Mouse (Mus musculus) forebrain, embryonic 14.5 days (tissue): ENCODE measurements around the gene Ppip5k2. TPM values are rescaled to one million over a fixed set of nuclear protein-coding genes. Genes with fewer than 3 reads are reported as not detected.

Source experiments
- ATAC-seq: fragments of 200-750 bp; cut with Nextera tagmentation; 2 replicates; pipeline ENCODE4 v1.8.0; 2017; ENCODE audit warnings: mild to moderate bottlenecking, moderate library complexity
- DNase-seq: peaks from one replicate; pipeline ENCODE4 v3.0.0-alpha.2; 2015; ENCODE audit warnings: low spot score
- H3K27ac ChIP-seq: fragments of 300-500 bp; sonication (generic); 2 replicates; pipeline ENCODE4 v1.5.1; 2014; ENCODE audit warnings: low read depth, mild to moderate bottlenecking, control low read depth, low read length, moderate library complexity
- H3K27me3 ChIP-seq: fragments of 300-500 bp; sonication (generic); replicated peaks from 2 replicates; pipeline ENCODE4 v1.6.1; 2014; ENCODE audit warnings: low read length, control low read depth, mixed read lengths; ENCODE audit not compliant: control insufficient read depth, insufficient read depth
- H3K36me3 ChIP-seq: fragments of 300-500 bp; sonication (generic); 2 replicates; pipeline ENCODE4 v1.6.1; 2014; ENCODE audit warnings: low read length, control low read depth; ENCODE audit not compliant: control insufficient read depth, insufficient read depth
- H3K4me1 ChIP-seq: fragments of 300-500 bp; sonication (generic); 2 replicates; pipeline ENCODE4 v1.6.1; 2014; ENCODE audit warnings: antibody characterized with exemption, low read length, control low read depth; ENCODE audit not compliant: control insufficient read depth, insufficient read depth
- H3K4me2 ChIP-seq: fragments of 300-500 bp; sonication (generic); 2 replicates; pipeline ENCODE4 v1.6.1; 2014; ENCODE audit warnings: mild to moderate bottlenecking, control low read depth, low read length
- H3K4me3 ChIP-seq: fragments of 300-500 bp; sonication (generic); 2 replicates; pipeline ENCODE4 v1.5.1; 2014; ENCODE audit warnings: low read depth, low read length, control low read depth
- H3K9ac ChIP-seq: fragments of 300-500 bp; sonication (generic); 2 replicates; pipeline ENCODE4 v1.6.1; 2014; ENCODE audit warnings: mild to moderate bottlenecking, low read length, control low read depth, moderate library complexity
- H3K9me3 ChIP-seq: fragments of 300-500 bp; sonication (generic); replicated peaks from 2 replicates; pipeline ENCODE4 v1.6.1; 2016; ENCODE audit warnings: low read length, control low read depth, mixed read lengths; ENCODE audit not compliant: control insufficient read depth
- WGBS: fragments of 180-500 bp; shearing (Covaris S2); extraction: QIAGEN DNeasy Blood & Tissue Kit; methylation state at CpG from one replicate; pipeline ENCODE4 v1.1.7; 2014; 5-methylcytosine and 5-hydroxymethylcytosine counted together
- polyA plus RNA-seq: library from polyadenylated mRNA; unstranded; fragments of >200 nt; fragmentation: Nextera tagmentation; extraction: Ambion mirVana; gene quantifications from 2 replicates; pipeline ENCODE4 v1.2.1, GENCODE M21; 2014

Gene Ppip5k2
- polyA plus RNA-seq, 1 experiment from 2014 or later, result 37.9 TPM

DNA sequence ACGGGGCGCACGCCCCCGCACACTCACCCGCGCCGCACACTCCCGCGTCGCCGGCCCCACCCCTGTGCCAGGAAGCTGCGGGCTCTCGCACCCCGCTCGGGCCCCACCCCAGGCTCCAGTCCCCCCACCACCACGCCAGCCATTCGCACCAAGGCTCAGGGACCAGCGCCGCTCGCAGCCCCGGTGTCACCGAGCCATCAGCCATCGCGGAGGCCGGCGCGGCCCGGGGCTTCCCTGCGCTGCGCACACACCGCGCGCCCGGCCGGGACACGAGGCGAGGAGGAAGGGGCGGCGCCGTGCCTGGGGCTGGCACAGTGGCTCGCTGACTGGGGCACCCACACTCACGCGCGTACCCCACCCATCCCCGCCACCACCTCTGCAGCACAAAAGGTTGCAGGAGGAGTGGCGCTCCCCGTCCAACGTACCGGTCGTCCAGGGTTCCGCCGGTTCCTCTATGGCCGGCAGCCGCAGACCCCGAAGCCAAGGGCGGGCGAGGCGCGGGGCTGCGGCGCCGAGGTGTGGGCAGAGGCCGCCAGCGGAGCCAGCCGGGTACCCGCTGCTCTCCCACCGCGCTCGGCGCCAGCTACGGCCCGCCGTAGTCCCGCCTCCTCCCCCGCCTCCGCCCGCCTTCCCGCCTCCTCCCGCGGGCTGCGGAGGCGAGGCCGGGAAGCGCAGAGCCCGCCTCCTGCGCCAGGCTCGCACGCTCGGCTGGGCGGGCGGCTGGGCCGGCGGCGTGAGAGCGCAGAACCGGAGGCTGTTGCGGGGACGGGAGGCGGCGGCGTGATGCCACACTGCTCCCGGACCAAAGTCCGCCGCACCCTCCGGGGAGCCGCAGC is 108.6 kb downstream of the Ppip5k2 start, which contains the start of gene D1Ertd622e:
Gene D1Ertd622e, minus strand, starts transcription at position 669 of the 836 bp plus-strand sequence.
- H3K4me3 ChIP-seq, result peak within 1 kb of the TSS; percentile 93
- H3K4me2 ChIP-seq, result peak within 1 kb of the TSS; percentile 65
- peak; percentile 94 for ATAC-seq
- H3K9ac ChIP-seq, result peak within 1 kb of the TSS; percentile 92
- H3K9me3 ChIP-seq, result no peaks in the 10 kb centered on the region
- peak within 1 kb of the TSS; percentile 98 for H3K27ac ChIP-seq
- no peaks in the 10 kb centered on the region for H3K36me3 ChIP-seq
- no peaks in the 10 kb centered on the region for H3K27me3 ChIP-seq
- peak; percentile 91 for DNase-seq
- under 1% methylated on average over 67 of the region's 106 CpGs for WGBS
- H3K4me1 ChIP-seq, result peaks cover 23% of the 10 kb centered on the region

DNA sequence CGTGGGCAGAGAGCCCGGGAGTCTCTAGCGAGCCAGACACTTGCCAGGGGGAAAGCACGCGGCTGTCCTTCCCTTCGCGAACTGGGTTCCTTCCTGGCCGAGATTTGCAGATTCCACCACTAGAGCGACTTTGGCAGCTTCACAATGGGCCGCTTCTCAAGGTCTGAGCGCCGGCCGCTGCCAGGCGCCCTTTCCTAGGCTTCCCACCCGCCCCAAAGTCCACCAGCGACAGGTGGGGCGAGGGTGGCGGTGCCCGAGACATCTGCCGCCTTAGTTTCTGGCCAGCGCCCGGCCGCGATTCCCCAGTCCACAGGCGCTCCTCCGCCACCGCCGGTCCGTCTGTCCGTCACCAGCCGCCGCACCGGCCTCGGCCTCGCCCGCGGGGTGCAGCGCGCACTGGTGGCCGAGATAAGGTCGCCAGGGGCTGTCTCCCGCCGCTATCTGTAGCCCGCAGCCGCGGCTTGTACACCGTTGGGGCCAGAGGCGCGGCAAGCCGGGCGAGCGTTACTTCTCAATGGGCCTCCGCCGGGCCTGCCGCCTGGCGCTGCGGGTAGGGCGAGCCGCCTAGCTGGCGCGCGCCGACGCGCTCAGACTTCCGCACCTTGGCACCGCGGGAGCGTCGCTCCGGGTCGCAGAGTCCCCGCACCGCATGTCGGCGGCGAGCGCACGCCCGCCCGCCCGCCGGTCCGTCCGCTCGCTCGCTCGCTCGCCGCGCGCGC is 109.4 kb downstream of the Ppip5k2 start:
- Histone ChIP-seq H3K9ac (peak overlapping the region; percentile 92), H3K36me3 (no peaks in the 10 kb centered on the region), H3K27ac (peak overlapping the region; percentile 98), H3K4me1 (peaks cover 25% of the 10 kb centered on the region), H3K9me3 (no peaks in the 10 kb centered on the region), H3K4me2 (peak overlapping the region; percentile 65), H3K4me3 (peak overlapping the region; percentile 93), H3K27me3 (no peaks in the 10 kb centered on the region)
- under 1% methylated on average over 93 of the region's 93 CpGs for WGBS
- ATAC-seq (peak; percentile 66), DNase-seq (peak; percentile 77)

DNA sequence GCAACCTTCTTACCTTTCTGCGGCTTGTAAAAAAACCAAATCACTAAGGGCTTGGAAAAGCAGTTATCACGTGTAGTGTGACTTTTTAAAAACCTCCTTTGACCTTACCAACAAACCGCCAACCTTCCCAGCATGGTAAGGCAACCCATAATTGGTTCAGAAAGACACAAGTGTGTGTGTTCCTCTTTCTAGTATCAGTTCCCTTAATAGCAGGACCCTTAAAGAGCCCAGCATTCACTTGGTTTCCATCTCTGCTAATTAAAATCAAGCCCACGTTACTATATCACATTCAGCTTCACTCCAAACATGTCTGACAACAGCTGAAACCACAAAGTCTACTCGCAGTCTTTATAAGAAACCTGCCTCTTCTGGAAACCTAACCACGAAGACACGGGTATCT is 110.8 kb downstream of the Ppip5k2 start:
- no peaks in the 10 kb centered on the region for H3K9me3 ChIP-seq
- no peaks in the 10 kb centered on the region for H3K27me3 ChIP-seq
- H3K36me3 ChIP-seq, result no peaks in the 10 kb centered on the region
- H3K9ac ChIP-seq, result peak overlapping the region; percentile 43; the same call in 1 of the 2 replicates
- DNase-seq (no peak), ATAC-seq (no peak)
- peaks cover 36% of the 10 kb centered on the region for H3K4me1 ChIP-seq
- H3K27ac ChIP-seq, result no peak overlapping the region
- H3K4me3 ChIP-seq, result peak overlapping the region; percentile 93
- WGBS, result 18% methylated on average over 7 of the region's 7 CpGs
- peak overlapping the region; percentile 65 for H3K4me2 ChIP-seq

DNA sequence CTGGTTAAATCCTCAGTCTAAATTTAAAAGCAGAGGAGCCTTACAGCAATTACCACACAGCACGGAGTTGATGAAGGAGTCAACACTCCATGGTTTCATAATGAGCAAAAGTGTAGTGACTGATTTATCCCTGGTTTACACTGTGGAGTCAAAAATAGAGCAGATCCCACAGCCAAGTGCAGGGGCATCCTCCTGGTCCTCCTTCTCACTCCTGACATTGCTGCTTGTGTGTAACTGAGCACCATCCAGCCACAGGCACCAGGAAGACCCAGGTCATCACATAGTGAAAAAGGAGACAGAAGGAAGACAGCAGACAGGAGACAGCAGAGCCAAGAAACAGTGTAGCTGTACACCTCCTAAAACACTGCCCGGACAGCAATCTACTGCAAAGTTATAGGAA is 112.4 kb downstream of the Ppip5k2 start:
- Histone ChIP-seq H3K4me2 (peak overlapping the region; percentile 65; the same call in 1 of the 2 replicates), H3K27me3 (no peaks in the 10 kb centered on the region), H3K4me3 (no peak overlapping the region), H3K9ac (no peak overlapping the region), H3K27ac (no peak overlapping the region), H3K4me1 (peaks cover 40% of the 10 kb centered on the region), H3K9me3 (no peaks in the 10 kb centered on the region), H3K36me3 (no peaks in the 10 kb centered on the region)
- 67% methylated on average over 2 of the region's 2 CpGs for WGBS
- DNase-seq, result no peak
- no peak for ATAC-seq

DNA sequence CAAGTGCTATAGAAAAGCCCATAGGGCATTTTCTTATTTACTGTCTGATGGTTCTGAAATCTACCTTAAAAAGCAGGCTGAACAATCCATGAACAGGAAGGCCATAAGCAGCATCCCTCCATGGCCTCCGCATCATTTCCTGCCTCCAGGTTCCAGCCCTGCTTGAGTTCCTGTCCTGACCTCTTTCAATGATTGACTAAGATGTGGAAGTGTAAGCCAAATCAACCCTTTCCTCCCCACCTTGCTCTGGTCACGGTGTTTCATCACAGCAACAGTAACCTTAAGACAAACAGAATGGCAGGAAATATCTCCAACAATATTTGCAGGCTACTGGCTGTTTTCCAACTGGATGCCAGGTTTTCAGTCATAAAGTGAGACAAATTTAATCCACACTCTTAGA is 113.0 kb downstream of the Ppip5k2 start:
- H3K4me1 ChIP-seq, result peaks cover 40% of the 10 kb centered on the region
- H3K4me3 ChIP-seq, result no peak overlapping the region
- H3K27ac ChIP-seq, result no peak overlapping the region
- no peaks in the 10 kb centered on the region for H3K27me3 ChIP-seq
- no peak overlapping the region for H3K4me2 ChIP-seq
- H3K36me3 ChIP-seq, result no peaks in the 10 kb centered on the region
- no peak overlapping the region for H3K9ac ChIP-seq
- H3K9me3 ChIP-seq, result no peaks in the 10 kb centered on the region
- WGBS, result 79% methylated on average over 2 of the region's 2 CpGs
- DNase-seq (no peak), ATAC-seq (no peak)

Other genes with a start within 250 kb of the Ppip5k2 start
- gene D1Ertd622e, start 108.3 kb downstream of the Ppip5k2 start, polyA plus RNA-seq, result 61.2 and 66.7 TPM in 2 replicates
- gene Gin1, start 239 bp downstream of the Ppip5k2 start, polyA plus RNA-seq, result 16.2 and 16.5 TPM in 2 replicates